Mouse (Mus musculus) layer of hippocampus, adult 9-11 months (tissue): Measurements from ENCODE around the gene Asb2.

Source experiments
- DNase-seq: peaks from one replicate; pipeline ENCODE4 v3.0.0; 2022

Asb2 gene

GRCm38 (mm10) chr12:103355746-103356414, at the start of gene Asb2:
Gene Asb2 (minus strand): TSS chr12:103356001.
- DNase-seq = no peak

- DNase-seq = no peak
Measured at GRCm38 (mm10) chr12:103404131-103404530, 48.3 kb upstream of the Asb2 start.

- no peak for DNase-seq
Measured at GRCm38 (mm10) chr12:103396751-103397150, 41.0 kb upstream of the Asb2 start.

GRCm38 (mm10) chr12:103395486-103396275, 39.9 kb upstream of the Asb2 start:
- DNase-seq = no peak

- no peak for DNase-seq
Measured at GRCm38 (mm10) chr12:103393528-103393927, 37.7 kb upstream of the Asb2 start.

GRCm38 (mm10) chr12:103391098-103391497, 35.3 kb upstream of the Asb2 start:
- peak; percentile 85 for DNase-seq

GRCm38 (mm10) chr12:103389982-103390381, 34.2 kb upstream of the Asb2 start:
- no peak for DNase-seq

GRCm38 (mm10) chr12:103389348-103389727, 33.5 kb upstream of the Asb2 start:
- no peak for DNase-seq

GRCm38 (mm10) chr12:103388505-103389347, 32.9 kb upstream of the Asb2 start, which contains the start of gene Otub2:
Gene Otub2 (plus strand): TSS chr12:103388682.
- peak; percentile 98 for DNase-seq

- DNase-seq = no peak
Measured at GRCm38 (mm10) chr12:103380226-103380625, 24.4 kb upstream of the Asb2 start.

- peak; percentile 76 for DNase-seq
Measured at GRCm38 (mm10) chr12:103376774-103377173, 21.0 kb upstream of the Asb2 start.

GRCm38 (mm10) chr12:103376124-103376523, 20.3 kb upstream of the Asb2 start:
- peak; percentile 80 for DNase-seq

GRCm38 (mm10) chr12:103373530-103374236, 17.9 kb upstream of the Asb2 start:
- no peak for DNase-seq

- DNase-seq = no peak
Measured at GRCm38 (mm10) chr12:103371711-103372110, 15.9 kb upstream of the Asb2 start.

- no peak for DNase-seq
Measured at GRCm38 (mm10) chr12:103370861-103371260, 15.1 kb upstream of the Asb2 start.

- no peak for DNase-seq
Measured at GRCm38 (mm10) chr12:103368777-103369176, 13.0 kb upstream of the Asb2 start.

GRCm38 (mm10) chr12:103368326-103368669, 12.5 kb upstream of the Asb2 start:
- no peak for DNase-seq

- DNase-seq = peak; percentile 63
Measured at GRCm38 (mm10) chr12:103367620-103368325, 12.0 kb upstream of the Asb2 start.

GRCm38 (mm10) chr12:103367171-103367570, 11.4 kb upstream of the Asb2 start:
- no peak for DNase-seq

GRCm38 (mm10) chr12:103362336-103362735, 6.5 kb upstream of the Asb2 start:
- no peak for DNase-seq

GRCm38 (mm10) chr12:103361539-103362307, 5.9 kb upstream of the Asb2 start:
- no peak for DNase-seq
